9 mouse cellular contexts compared by ENCODE assay signal in the genomic region with DNA sequence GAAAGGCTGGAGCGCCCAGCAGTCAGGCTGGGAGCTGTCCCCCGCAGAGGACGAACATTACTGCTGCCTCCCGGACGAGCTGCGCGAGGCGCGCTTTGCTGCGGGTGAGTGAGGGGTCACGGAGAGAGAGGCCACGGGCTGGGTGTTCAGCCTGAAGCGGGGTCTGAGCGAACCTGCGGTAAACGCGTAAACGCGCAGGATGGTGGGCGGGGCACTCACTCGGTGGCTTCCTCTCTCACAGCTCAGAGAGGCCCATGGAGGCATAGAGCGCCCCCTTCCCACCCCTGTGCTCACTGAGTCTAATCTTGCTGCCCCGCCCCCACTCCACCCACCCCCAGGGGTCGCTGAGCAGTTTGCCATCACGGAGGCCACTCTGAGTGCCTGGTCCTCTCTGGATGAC. TPM values are rescaled to one million over a fixed set of nuclear protein-coding genes. Genes with fewer than 3 reads are reported as not detected.
A peak's percentile ranks its signal among the peaks of the same experiment; 100 is the strongest.
DNase-seq lines count a peak whose midpoint lies in the region; ATAC-seq and TF ChIP-seq lines count a peak whose summit lies in the region.
"Had no signal": no experiment of that assay in that cellular context is flagged by ENCODE, and none has a peak within 500 bp of the region (broad histone marks: within the 10 kb centered on the region; RNA-seq: fewer than 3 reads in every experiment).

No protein-coding gene starts in this region.

- peaks cover 60% of the 10 kb centered on the region for H3K27me3 ChIP-seq in heart, embryonic 12.5 days (replicated peaks)
- H3K27me3 ChIP-seq in hindbrain, embryonic 14.5 days (ENCODE audit: control insufficient read depth, insufficient read depth, low read length) = peaks cover 45% of the 10 kb centered on the region
- H3K27me3 ChIP-seq in midbrain, embryonic 11.5 days (ENCODE audit: control insufficient read depth, insufficient read depth, low read length) = peaks cover 30% of the 10 kb centered on the region

- peaks cover 26% of the 10 kb centered on the region for H3K4me1 ChIP-seq in heart, embryonic 12.5 days (replicated peaks)
- peaks cover 8% of the 10 kb centered on the region; the same call in 1 of the 2 replicates for H3K4me1 ChIP-seq in hindbrain, embryonic 14.5 days (replicated peaks; ENCODE audit: control insufficient read depth, insufficient read depth, low read length)
- peaks cover 4% of the 10 kb centered on the region for H3K4me1 ChIP-seq in midbrain, embryonic 11.5 days (ENCODE audit: control insufficient read depth, insufficient read depth, low read length)

- H3K9me3 ChIP-seq in heart, embryonic 12.5 days (replicated peaks) = no peaks in the 10 kb centered on the region
- H3K9me3 ChIP-seq in hindbrain, embryonic 14.5 days (ENCODE audit: control insufficient read depth, low read length) = no peaks in the 10 kb centered on the region
- H3K9me3 ChIP-seq in midbrain, embryonic 11.5 days (ENCODE audit: control insufficient read depth, low read length) = no peaks in the 10 kb centered on the region

- H3K4me2 ChIP-seq in heart, embryonic 12.5 days = peak overlapping the region; percentile 80
- peak overlapping the region; percentile 47 for H3K4me2 ChIP-seq in hindbrain, embryonic 14.5 days (replicated peaks)
- peak overlapping the region; percentile 58 for H3K4me2 ChIP-seq in midbrain, embryonic 11.5 days

- WGBS in heart, embryonic 12.5 days = 1% methylated on average over 25 of the region's 25 CpGs
- WGBS in hindbrain, embryonic 14.5 days = 2% methylated on average over 25 of the region's 25 CpGs
- WGBS in midbrain, embryonic 11.5 days = under 1% methylated on average over 25 of the region's 25 CpGs

- no peak for DNase-seq in heart, adult 11 months
- peak; percentile 53 for DNase-seq in brain, embryonic 14.5 days (ENCODE audit: low read depth)
- no peak for DNase-seq in hindbrain, embryonic 14.5 days (ENCODE audit: low spot score)
- no peak for DNase-seq in midbrain, embryonic 11.5 days (ENCODE audit: low spot score, missing footprints)
- no peak for DNase-seq in adrenal gland, adult 2 months
- DNase-seq in cerebellum, postnatal 36 days = no peak
- DNase-seq in c-Kit-positive CD71-positive TER-119-positive erythroid progenitor cells, embryonic 14.5 days (ENCODE audit: low spot score) = no peak

- TF ChIP-seq POLR2A in brain, embryonic 14.5 days (IDR thresholded peaks at IDR 0.05; ENCODE audit: borderline replicate concordance, extremely low read depth, insufficient read depth, insufficient read length, poor library complexity, severe bottlenecking) = no peak

- H3K27ac ChIP-seq in heart, embryonic 12.5 days (ENCODE audit: poor library complexity, severe bottlenecking) = no peak overlapping the region
- H3K27ac ChIP-seq in hindbrain, embryonic 14.5 days = no peak overlapping the region
- no peak overlapping the region for H3K27ac ChIP-seq in midbrain, embryonic 11.5 days (ENCODE audit: low read depth, low read length)

- ATAC-seq in heart, embryonic 12.5 days (ENCODE audit: insufficient number of reproducible peaks, low FRiP score) = no peak
- ATAC-seq in hindbrain, embryonic 14.5 days (ENCODE audit: low FRiP score) = no peak
- peak; percentile 35; the same call in 1 of the 2 replicates for ATAC-seq in midbrain, embryonic 11.5 days (ENCODE audit: low FRiP score)

- peak overlapping the region; percentile 44 for H3K4me3 ChIP-seq in heart, embryonic 12.5 days
- H3K4me3 ChIP-seq in hindbrain, embryonic 14.5 days (replicated peaks; ENCODE audit: low read length) = peak overlapping the region; percentile 20
- peak overlapping the region; percentile 24 for H3K4me3 ChIP-seq in midbrain, embryonic 11.5 days (ENCODE audit: low read depth, low read length)

- H3K36me3 ChIP-seq in heart, embryonic 12.5 days = no peaks in the 10 kb centered on the region
- H3K36me3 ChIP-seq in hindbrain, embryonic 14.5 days (replicated peaks; ENCODE audit: control insufficient read depth, insufficient read depth) = no peaks in the 10 kb centered on the region
- H3K36me3 ChIP-seq in midbrain, embryonic 11.5 days (ENCODE audit: control insufficient read depth, insufficient read depth, low read length) = no peaks in the 10 kb centered on the region

- TF ChIP-seq CTCF in brain, embryonic 14.5 days (IDR thresholded peaks at IDR 0.05; ENCODE audit: borderline replicate concordance, extremely low read depth, insufficient read depth, insufficient read length) = 0 out of 2 replicates have a peak, but pooled peaks have one; percentile 5

- H3K9ac ChIP-seq in heart, embryonic 12.5 days = peak overlapping the region; percentile 51; the same call in 1 of the 2 replicates
- H3K9ac ChIP-seq in hindbrain, embryonic 14.5 days = peak overlapping the region; percentile 28; the same call in 1 of the 2 replicates
- peak overlapping the region; percentile 50 for H3K9ac ChIP-seq in midbrain, embryonic 11.5 days (ENCODE audit: low read length)

RNA-seq across cellular contexts. Expression of gene Fam131c, which starts 14.4 kb away (rescaled TPM):
- polyA plus RNA-seq in heart, embryonic 12.5 days (2016; fragmentation: Nextera tagmentation; extraction: Ambion mirVana) = 0.93 and 1.1 TPM in 2 replicates
- 21.3 and 29.0 TPM in 2 replicates for polyA plus RNA-seq in brain, embryonic 14.5 days (2012; rRNA removed)
- polyA plus RNA-seq in hindbrain, embryonic 14.5 days (2014; fragmentation: Nextera tagmentation; extraction: Ambion mirVana) = 40.1 and 50.4 TPM in 2 replicates
- 2.2 and 2.9 TPM in 2 replicates for polyA plus RNA-seq in midbrain, embryonic 11.5 days (2014; fragmentation: Nextera tagmentation; extraction: Ambion mirVana)
- 1 to 10 TPM in 1 of 2 experiments, under 1 TPM in 1; 0.86 to 4.5 TPM for total RNA-seq in adrenal gland, adult 2 months (2021)
- 3.1 and 9.5 TPM in 2 replicates for polyA plus RNA-seq in adrenal gland, adult 2 months (2012; rRNA removed)

RNA-seq across cellular contexts. Expression of gene Clcnka, which starts 16.1 kb away (rescaled TPM):
- polyA plus RNA-seq in heart, embryonic 12.5 days (2016; fragmentation: Nextera tagmentation; extraction: Ambion mirVana) = 0.06 and 0.15 TPM in 2 replicates
- polyA plus RNA-seq in brain, embryonic 14.5 days (2012; rRNA removed) = 0.11 and 0.19 TPM in 2 replicates
- 0.20 and 0.56 TPM in 2 replicates for polyA plus RNA-seq in hindbrain, embryonic 14.5 days (2014; fragmentation: Nextera tagmentation; extraction: Ambion mirVana)
- not detected in 2 replicates for polyA plus RNA-seq in midbrain, embryonic 11.5 days (2014; fragmentation: Nextera tagmentation; extraction: Ambion mirVana)
- total RNA-seq in adrenal gland, adult 2 months (2021) = not detected
- 0.04 and 0.07 TPM in 2 replicates for polyA plus RNA-seq in adrenal gland, adult 2 months (2012; rRNA removed)
- polyA plus RNA-seq: C2C12 had no signal

RNA-seq across cellular contexts. Expression of gene Clcnkb, which starts 33.4 kb away (rescaled TPM):
- 0.78 and 1.2 TPM in 2 replicates for polyA plus RNA-seq in heart, embryonic 12.5 days (2016; fragmentation: Nextera tagmentation; extraction: Ambion mirVana)
- 0.03 TPM in 1 of 2 replicates, not detected in the other for polyA plus RNA-seq in brain, embryonic 14.5 days (2012; rRNA removed)
- polyA plus RNA-seq in hindbrain, embryonic 14.5 days (2014; fragmentation: Nextera tagmentation; extraction: Ambion mirVana) = not detected in 2 replicates
- polyA plus RNA-seq in midbrain, embryonic 11.5 days (2014; fragmentation: Nextera tagmentation; extraction: Ambion mirVana) = not detected in 2 replicates
- total RNA-seq in adrenal gland, adult 2 months (2021) = not detected
- not detected in 2 replicates for polyA plus RNA-seq in adrenal gland, adult 2 months (2012; rRNA removed)
- polyA plus RNA-seq: C2C12 had no signal

RNA-seq across cellular contexts. Expression of gene Hspb7, which starts 38.2 kb away (rescaled TPM):
- polyA plus RNA-seq in heart, embryonic 12.5 days (2016; fragmentation: Nextera tagmentation; extraction: Ambion mirVana) = 186 and 208 TPM in 2 replicates
- 0.10 TPM in 1 of 2 replicates, not detected in the other for polyA plus RNA-seq in brain, embryonic 14.5 days (2012; rRNA removed)
- polyA plus RNA-seq in hindbrain, embryonic 14.5 days (2014; fragmentation: Nextera tagmentation; extraction: Ambion mirVana) = 0.16 TPM in 1 of 2 replicates, not detected in the other
- not detected in 2 replicates for polyA plus RNA-seq in midbrain, embryonic 11.5 days (2014; fragmentation: Nextera tagmentation; extraction: Ambion mirVana)
- total RNA-seq in adrenal gland, adult 2 months (2021) = 1 to 10 TPM in 1 of 2 experiments, under 1 TPM in 1; 0.26 to 1.1 TPM
- 1.1 and 1.2 TPM in 2 replicates for polyA plus RNA-seq in adrenal gland, adult 2 months (2012; rRNA removed)

RNA-seq across cellular contexts. Expression of gene Srarp, which starts 53.5 kb away (rescaled TPM):
- not detected in 2 replicates for polyA plus RNA-seq in heart, embryonic 12.5 days (2016; fragmentation: Nextera tagmentation; extraction: Ambion mirVana)
- polyA plus RNA-seq in brain, embryonic 14.5 days (2012; rRNA removed) = 0.69 and 0.93 TPM in 2 replicates
- polyA plus RNA-seq in hindbrain, embryonic 14.5 days (2014; fragmentation: Nextera tagmentation; extraction: Ambion mirVana) = 0.29 TPM in 1 of 2 replicates, not detected in the other
- not detected in 2 replicates for polyA plus RNA-seq in midbrain, embryonic 11.5 days (2014; fragmentation: Nextera tagmentation; extraction: Ambion mirVana)
- total RNA-seq in adrenal gland, adult 2 months (2021) = under 1 TPM; 0.32 to 0.55 TPM
- 0.22 TPM in 1 of 2 replicates, not detected in the other for polyA plus RNA-seq in adrenal gland, adult 2 months (2012; rRNA removed)
- polyA plus RNA-seq: C2C12 had no signal
